Mouse (Mus musculus) limb, embryonic 14.5 days (tissue): ENCODE measurements at regions not wholly inside any gene's neighbourhood (a gene's known extent, or its start where the extent isn't known, plus 50 kb on each side); places are given as distances from the start of the nearest gene placed in this dataset.

Experiments used
- ATAC-seq: fragments of 200-750 bp; cut with Nextera tagmentation; 2 replicates; pipeline ENCODE4 v1.8.0; 2017; ENCODE audit warnings: low read depth, moderate number of reproducible peaks, moderate TSS enrichment; ENCODE audit not compliant: low FRiP score
- DNase-seq: peaks from one replicate; pipeline ENCODE4 v3.0.0-alpha.2; 2015; ENCODE audit warnings: low spot score
- H3K27ac ChIP-seq: fragments of 300-500 bp; sonication (generic); replicated peaks from 2 replicates; pipeline ENCODE4 v1.5.1; 2014; ENCODE audit warnings: low read depth, mild to moderate bottlenecking, low read length, moderate library complexity, mixed read lengths
- H3K27me3 ChIP-seq: fragments of 300-500 bp; sonication (generic); 2 replicates; pipeline ENCODE4 v1.6.1; 2014; ENCODE audit warnings: low read length, mixed read lengths; ENCODE audit not compliant: control insufficient read depth, insufficient read depth
- H3K36me3 ChIP-seq: fragments of 300-500 bp; sonication (generic); 2 replicates; pipeline ENCODE4 v1.6.1; 2014; ENCODE audit warnings: mild to moderate bottlenecking, low read length, moderate library complexity, mixed read lengths; ENCODE audit not compliant: control insufficient read depth, insufficient read depth
- H3K4me1 ChIP-seq: fragments of 300-500 bp; sonication (generic); 2 replicates; pipeline ENCODE4 v1.6.1; 2014; ENCODE audit warnings: antibody characterized with exemption, low read length, mixed read lengths; ENCODE audit not compliant: control insufficient read depth, insufficient read depth
- H3K4me2 ChIP-seq: fragments of 300-500 bp; sonication (generic); replicated peaks from 2 replicates; pipeline ENCODE4 v1.6.1; 2014; ENCODE audit warnings: low read depth, mild to moderate bottlenecking, low read length, moderate library complexity; ENCODE audit not compliant: severe bottlenecking
- H3K4me3 ChIP-seq: fragments of 300-500 bp; sonication (generic); replicated peaks from 2 replicates; pipeline ENCODE4 v1.5.1; 2014; ENCODE audit warnings: low read length
- H3K9ac ChIP-seq: fragments of 300-500 bp; sonication (generic); 2 replicates; pipeline ENCODE4 v1.6.1; 2014; ENCODE audit warnings: mild to moderate bottlenecking, low read depth, low read length, moderate library complexity; ENCODE audit not compliant: severe bottlenecking
- H3K9me3 ChIP-seq: fragments of 300-500 bp; sonication (generic); 2 replicates; pipeline ENCODE4 v1.6.1; 2016; ENCODE audit warnings: low read length; ENCODE audit not compliant: control insufficient read depth
- POLR2A ChIP-seq: fragments of 200-500 bp; IDR thresholded peaks from 2 replicates; pipeline ENCODE4 v1.8.0; 2012; ENCODE audit warnings: inconsistent platforms, mild to moderate bottlenecking, moderate library complexity, borderline replicate concordance; ENCODE audit not compliant: insufficient read depth, insufficient read length; ENCODE audit errors: extremely low read depth
- WGBS: fragments of 180-500 bp; shearing (Covaris S2); extraction: QIAGEN DNeasy Blood & Tissue Kit; methylation state at CpG from one replicate; pipeline ENCODE4 v1.1.7; 2014; 5-methylcytosine and 5-hydroxymethylcytosine counted together

DNA sequence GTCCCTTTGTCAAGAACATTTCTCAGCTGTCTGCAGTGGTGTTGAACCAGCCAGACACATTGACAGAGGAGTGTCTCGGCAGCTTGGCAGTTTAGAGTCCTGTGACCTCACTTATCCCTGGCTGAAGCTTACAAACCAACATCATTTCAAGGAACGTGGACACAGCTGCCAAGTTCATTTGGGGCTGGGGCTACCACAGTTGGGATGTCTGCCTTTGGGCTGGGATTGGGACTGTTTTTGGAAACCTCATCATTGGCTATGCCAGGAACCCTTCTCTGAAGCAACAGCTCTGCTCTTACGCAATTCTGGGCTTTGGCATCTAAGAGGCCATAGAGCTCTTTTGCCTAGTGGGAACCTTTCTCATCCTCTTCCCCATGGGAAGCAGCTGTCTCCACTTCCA, 200.4 kb downstream of the Gm15262 start:
- H3K4me3 ChIP-seq, result no peak overlapping the region
- no peaks in the 10 kb centered on the region for H3K36me3 ChIP-seq
- TF ChIP-seq POLR2A, result no peak
- DNase-seq (no peak), ATAC-seq (no peak)
- no peak overlapping the region for H3K9ac ChIP-seq
- no peaks in the 10 kb centered on the region for H3K9me3 ChIP-seq
- 77% methylated on average over 3 of the region's 3 CpGs for WGBS
- H3K4me1 ChIP-seq, result no peaks in the 10 kb centered on the region
- H3K4me2 ChIP-seq, result no peak overlapping the region
- H3K27me3 ChIP-seq, result no peaks in the 10 kb centered on the region
- no peak overlapping the region for H3K27ac ChIP-seq

- Histone ChIP-seq H3K4me1 (no peaks in the 10 kb centered on the region), H3K36me3 (no peaks in the 10 kb centered on the region), H3K27me3 (peaks cover 3% of the 10 kb centered on the region; the same call in 1 of the 2 replicates), H3K27ac (no peak overlapping the region), H3K4me2 (no peak overlapping the region), H3K9ac (no peak overlapping the region), H3K4me3 (no peak overlapping the region), H3K9me3 (no peaks in the 10 kb centered on the region)
- TF ChIP-seq POLR2A, result no peak
- 75% methylated on average over 1 of the region's 1 CpGs for WGBS
- no peak for DNase-seq
- no peak for ATAC-seq
Observed at GRCm38 (mm10) chrX:161511341-161511740, 205.5 kb upstream of the Rai2 start.

GRCm38 (mm10) chrX:161523432-161524256, 193.2 kb upstream of the Rai2 start:
- Histone ChIP-seq H3K27ac (no peak overlapping the region), H3K4me3 (no peak overlapping the region), H3K4me2 (no peak overlapping the region), H3K4me1 (no peaks in the 10 kb centered on the region), H3K9me3 (no peaks in the 10 kb centered on the region), H3K27me3 (0 out of 2 replicates have a peak, but pooled peaks cover 4% of the 10 kb centered on the region), H3K36me3 (no peaks in the 10 kb centered on the region), H3K9ac (no peak overlapping the region)
- WGBS, result 63% methylated on average over 3 of the region's 3 CpGs
- no peak for ATAC-seq
- TF ChIP-seq POLR2A, result no peak
- no peak for DNase-seq

DNA sequence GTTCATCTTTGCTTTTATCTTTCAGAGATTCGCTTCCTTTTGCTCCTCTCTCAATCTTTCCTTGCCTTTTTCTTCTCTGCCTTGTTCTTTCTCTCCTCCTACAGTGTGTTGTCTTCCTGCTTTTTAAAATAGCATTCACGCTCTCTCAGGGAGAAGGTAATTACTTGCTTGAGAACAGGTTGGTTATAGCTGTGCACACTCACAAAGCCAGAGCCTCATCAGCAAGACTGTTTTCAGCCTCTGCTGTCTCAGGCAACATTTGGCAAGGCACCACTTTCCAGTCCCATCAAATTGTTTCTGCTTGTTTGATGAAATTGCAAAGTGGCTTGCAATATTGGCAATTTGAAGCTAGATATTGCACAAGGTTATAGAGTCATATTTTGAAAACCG, 192.6 kb upstream of the Rai2 start:
- Histone ChIP-seq H3K27ac (no peak overlapping the region), H3K9me3 (no peaks in the 10 kb centered on the region), H3K9ac (no peak overlapping the region), H3K4me3 (no peak overlapping the region), H3K4me1 (no peaks in the 10 kb centered on the region), H3K27me3 (0 out of 2 replicates have a peak, but pooled peaks cover 4% of the 10 kb centered on the region), H3K4me2 (no peak overlapping the region), H3K36me3 (no peaks in the 10 kb centered on the region)
- no peak for ATAC-seq
- TF ChIP-seq POLR2A, result no peak
- 57% methylated on average over 3 of the region's 3 CpGs for WGBS
- DNase-seq, result no peak

GRCm38 (mm10) chrX:161537290-161537689, 179.6 kb upstream of the Rai2 start:
- Histone ChIP-seq H3K9me3 (no peaks in the 10 kb centered on the region), H3K4me2 (no peak overlapping the region), H3K27me3 (no peaks in the 10 kb centered on the region; the same call in 1 of the 2 replicates), H3K4me3 (no peak overlapping the region), H3K9ac (no peak overlapping the region), H3K27ac (no peak overlapping the region), H3K36me3 (no peaks in the 10 kb centered on the region), H3K4me1 (no peaks in the 10 kb centered on the region)
- no peak for TF ChIP-seq POLR2A
- no peak for DNase-seq
- no peak for ATAC-seq
